Mouse (Mus musculus) spleen, postnatal 0 days (tissue): ENCODE data around the gene Zfp758. TPM values are rescaled to one million over a fixed set of nuclear protein-coding genes. Genes with fewer than 3 reads are reported as not detected.

Experiments used
- polyA plus RNA-seq: library from polyadenylated mRNA; unstranded; fragments of >200 nt; fragmentation: Nextera tagmentation; extraction: Ambion mirVana; gene quantifications from 2 replicates; pipeline ENCODE4 v1.2.1, GENCODE M21; 2015

Gene Zfp758
- polyA plus RNA-seq: 5.6 and 5.8 TPM in 2 replicates

DNA sequence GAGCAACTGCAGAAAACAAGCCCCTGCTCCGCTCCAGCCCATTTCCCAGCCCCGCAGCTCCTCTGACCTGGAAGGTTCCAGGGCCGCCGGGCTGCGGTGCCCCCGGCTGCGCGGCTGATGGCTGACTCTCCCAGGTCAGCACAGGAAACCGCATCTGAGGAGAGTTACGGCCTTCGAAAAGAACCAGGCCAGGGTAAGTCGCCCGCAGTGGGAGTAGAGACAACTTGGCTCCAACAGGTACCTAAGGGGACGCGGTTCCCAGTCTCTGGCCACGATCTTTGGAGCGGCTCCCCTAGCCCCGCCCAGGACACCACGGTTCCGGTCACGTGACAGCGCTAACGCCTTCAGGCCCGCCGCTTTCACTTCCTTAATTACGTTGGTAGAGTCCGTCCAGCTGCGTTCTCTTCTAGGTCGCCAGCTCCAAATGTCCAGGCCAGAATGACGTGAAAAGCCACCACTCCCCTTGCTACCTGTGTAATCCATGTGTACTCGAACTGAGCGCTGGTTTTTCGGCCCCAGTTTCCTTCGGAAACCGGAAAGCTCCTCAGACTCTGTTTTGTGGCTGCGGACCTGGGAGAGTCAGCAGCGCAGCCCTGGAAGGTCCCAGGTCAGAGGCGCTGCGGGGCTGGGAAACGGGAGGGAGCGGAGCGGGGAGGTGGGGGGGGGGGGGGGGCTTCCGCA lies at the start of gene Zfp758, which contains the start of gene Zfp944:
Gene Zfp758 (plus strand): TSS at position 353 of the 681 bp plus-strand sequence.
Gene Zfp944 (minus strand): TSS at position 300 of the 681 bp plus-strand sequence.

DNA sequence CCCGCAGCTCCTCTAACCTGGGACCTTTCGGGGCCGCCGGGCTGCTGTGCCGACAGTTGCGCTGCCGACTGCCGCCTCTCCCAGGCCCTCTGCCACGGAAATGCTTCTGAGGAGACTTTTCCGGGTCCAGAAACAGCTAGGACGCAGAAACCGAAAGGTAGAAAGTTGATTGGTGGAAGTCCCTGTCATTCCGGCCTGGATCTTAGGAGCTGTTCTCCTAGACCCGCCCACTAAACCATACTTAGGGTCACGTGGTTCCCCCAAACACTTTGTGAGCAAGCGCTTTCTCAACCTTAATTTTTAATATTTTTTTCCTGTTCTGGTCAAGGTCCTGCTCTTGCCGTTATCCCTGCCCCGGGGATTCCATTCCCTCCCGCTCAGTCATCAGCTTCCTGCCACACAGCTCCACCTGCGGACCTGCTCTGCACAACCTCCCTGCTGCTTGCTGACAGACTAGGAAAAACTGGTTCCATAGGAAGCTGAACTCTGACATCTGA lies 46.5 kb upstream of the Zfp758 start, which contains the start of gene CT030661.1:
Gene CT030661.1 (minus strand): TSS at position 108 of the 497 bp plus-strand sequence.

DNA sequence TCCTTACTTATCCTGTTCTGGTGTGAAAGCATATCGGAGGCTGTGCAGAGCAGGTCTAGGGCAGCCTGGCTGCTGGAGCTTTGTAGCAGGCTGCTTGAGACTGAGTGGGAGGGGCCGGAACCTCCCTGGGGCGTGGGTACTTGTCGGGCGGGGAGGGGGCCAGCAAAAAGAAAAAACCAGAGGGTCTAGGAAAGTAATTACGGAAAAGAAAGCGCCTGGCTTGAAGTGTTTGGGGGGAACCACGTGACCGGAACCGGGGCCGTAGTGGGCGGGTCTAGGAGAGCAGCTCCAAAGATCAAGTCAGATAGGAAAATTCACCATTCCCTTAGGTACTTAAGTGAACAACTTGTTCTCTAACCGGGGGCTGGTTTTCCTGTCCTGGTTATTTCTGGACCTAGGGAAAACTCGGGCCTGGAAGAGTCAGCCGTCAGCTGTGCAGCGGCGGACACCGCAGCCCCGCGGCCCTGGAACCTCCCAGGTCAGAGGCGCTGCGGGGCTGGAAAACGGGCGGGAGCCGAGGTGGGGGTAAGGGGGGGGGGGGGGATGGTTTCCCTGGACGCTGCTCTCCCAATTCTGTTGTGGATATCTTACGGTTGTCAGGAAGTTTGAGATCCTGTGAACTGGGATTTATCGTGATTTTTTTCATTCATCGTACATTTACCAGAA lies 62.8 kb downstream of the Zfp758 start, which contains the start of gene Zfp946:
Gene Zfp946 (plus strand): TSS at position 271 of the 666 bp plus-strand sequence.

Other genes starting within 250 kb of the Zfp758 start
- gene Zfp947, start 195.3 kb upstream of the Zfp758 start, polyA plus RNA-seq: 0.82 and 1.1 TPM in 2 replicates
- gene Zfp994, start 135.8 kb upstream of the Zfp758 start, polyA plus RNA-seq: 1.5 and 2.3 TPM in 2 replicates
- 6.4 and 7.5 TPM in 2 replicates for gene CT030661.1, start 46.6 kb upstream of the Zfp758 start, polyA plus RNA-seq
- 8.5 and 9.5 TPM in 2 replicates for gene Zfp944, start 53 bp upstream of the Zfp758 start, polyA plus RNA-seq
- 2.1 and 2.5 TPM in 2 replicates for gene Zfp946, start 62.8 kb downstream of the Zfp758 start, polyA plus RNA-seq
- not detected in 2 replicates for gene Vmn2r111, start 212.0 kb downstream of the Zfp758 start, polyA plus RNA-seq
- gene Vmn2r112, start 239.5 kb downstream of the Zfp758 start, polyA plus RNA-seq: not detected in 2 replicates